Mouse (Mus musculus): ENCODE results near the gene Ftcd. TPM values are rescaled to one million over a fixed set of nuclear protein-coding genes. Genes with fewer than 3 reads are reported as not detected.
A peak's percentile ranks its signal among the peaks of the same experiment; 100 is the strongest.

Gene Ftcd
- polyA plus RNA-seq (2016; fragmentation: Nextera tagmentation; extraction: Ambion mirVana), result 18.3 and 18.6 TPM in 2 replicates

- 65% methylated on average over 3 of the region's 3 CpGs for WGBS (ENCODE audit: insufficient replicate concordance)
- H3K4me2 ChIP-seq, result peak within 1 kb of the TSS; percentile 27
- H3K4me1 ChIP-seq, result no peaks in the 10 kb centered on the region; the same call in 1 of the 2 replicates
- H3K9me3 ChIP-seq (replicated peaks), result no peaks in the 10 kb centered on the region
- ATAC-seq, result peak; percentile 40; the same call in 1 of the 2 replicates
- no peaks in the 10 kb centered on the region for H3K36me3 ChIP-seq
- no peaks in the 10 kb centered on the region for H3K27me3 ChIP-seq (replicated peaks)
- peak within 1 kb of the TSS; percentile 71 for H3K27ac ChIP-seq
- H3K9ac ChIP-seq, result no peak within 1 kb of the TSS
- no peak within 1 kb of the TSS for H3K4me3 ChIP-seq
Observed at GRCm38 (mm10) chr10:76575374-76575773, at the start of gene Ftcd. TSS of gene Ftcd (plus strand) at chr10:76575648.

GRCm38 (mm10) chr10:76530922-76531321, 44.5 kb upstream of the Ftcd start:
- H3K9ac ChIP-seq, result peak overlapping the region; percentile 49
- H3K4me2 ChIP-seq, result peak overlapping the region; percentile 96
- WGBS (ENCODE audit: insufficient replicate concordance), result under 1% methylated on average over 11 of the region's 11 CpGs
- peaks cover 26% of the 10 kb centered on the region for H3K4me1 ChIP-seq
- ATAC-seq, result no peak
- peak overlapping the region; percentile 72 for H3K4me3 ChIP-seq
- H3K36me3 ChIP-seq, result peaks cover 29% of the 10 kb centered on the region
- 0 out of 2 replicates have a peak overlapping the region, but pooled peaks have one; percentile 39 for H3K27ac ChIP-seq
- H3K27me3 ChIP-seq (replicated peaks), result no peaks in the 10 kb centered on the region
- no peaks in the 10 kb centered on the region for H3K9me3 ChIP-seq (replicated peaks)

GRCm38 (mm10) chr10:76531375-76531774, 44.1 kb upstream of the Ftcd start, which contains the start of gene Lss:
TSS of gene Lss (plus strand) at chr10:76531588.
- under 1% methylated on average over 37 of the region's 37 CpGs for WGBS (ENCODE audit: insufficient replicate concordance)
- peaks cover 26% of the 10 kb centered on the region for H3K4me1 ChIP-seq
- ATAC-seq, result peak; percentile 99

GRCm38 (mm10) chr10:76531828-76532227, 43.6 kb upstream of the Ftcd start:
- Histone ChIP-seq H3K4me2 (peak overlapping the region; percentile 96), H3K27me3 (replicated peaks) (no peaks in the 10 kb centered on the region), H3K9ac (peak overlapping the region; percentile 75), H3K4me3 (peak overlapping the region; percentile 72), H3K9me3 (replicated peaks) (no peaks in the 10 kb centered on the region), H3K4me1 (peaks cover 26% of the 10 kb centered on the region), H3K27ac (peak overlapping the region; percentile 70), H3K36me3 (peaks cover 38% of the 10 kb centered on the region)
- 4% methylated on average over 14 of the region's 14 CpGs for WGBS (ENCODE audit: insufficient replicate concordance)
- no peak for ATAC-seq

More at GRCm38 (mm10) chr10:76531375-76531774, 44.1 kb upstream of the Ftcd start, which contains the start of gene Lss:
- Histone ChIP-seq H3K9me3 (replicated peaks) (no peaks in the 10 kb centered on the region), H3K36me3 (peaks cover 34% of the 10 kb centered on the region), H3K27me3 (replicated peaks) (no peaks in the 10 kb centered on the region), H3K27ac (peak within 1 kb of the TSS; percentile 70), H3K4me3 (peak within 1 kb of the TSS; percentile 72), H3K4me2 (peak within 1 kb of the TSS; percentile 96), H3K9ac (peak within 1 kb of the TSS; percentile 75)

GRCm38 (mm10) chr10:76535526-76535925, 39.9 kb upstream of the Ftcd start:
- Histone ChIP-seq H3K4me2 (no peak overlapping the region), H3K9me3 (replicated peaks) (no peaks in the 10 kb centered on the region), H3K27me3 (replicated peaks) (no peaks in the 10 kb centered on the region), H3K27ac (no peak overlapping the region), H3K36me3 (peaks cover 74% of the 10 kb centered on the region), H3K4me3 (no peak overlapping the region), H3K4me1 (peaks cover 24% of the 10 kb centered on the region), H3K9ac (no peak overlapping the region)
- ATAC-seq, result no peak
- WGBS (ENCODE audit: insufficient replicate concordance), result 90% methylated on average over 7 of the region's 7 CpGs

GRCm38 (mm10) chr10:76537619-76538018, 37.8 kb upstream of the Ftcd start:
- Histone ChIP-seq H3K4me3 (no peak overlapping the region), H3K27ac (no peak overlapping the region), H3K36me3 (peaks cover 95% of the 10 kb centered on the region), H3K9me3 (replicated peaks) (no peaks in the 10 kb centered on the region), H3K4me1 (peaks cover 7% of the 10 kb centered on the region), H3K9ac (no peak overlapping the region), H3K4me2 (no peak overlapping the region), H3K27me3 (replicated peaks) (no peaks in the 10 kb centered on the region)
- WGBS (ENCODE audit: insufficient replicate concordance), result 77% methylated on average over 9 of the region's 9 CpGs
- no peak for ATAC-seq

GRCm38 (mm10) chr10:76541336-76542085, 33.9 kb upstream of the Ftcd start:
- Histone ChIP-seq H3K4me3 (no peak overlapping the region), H3K4me1 (no peaks in the 10 kb centered on the region), H3K27ac (no peak overlapping the region), H3K36me3 (peaks cover 99% of the 10 kb centered on the region), H3K4me2 (no peak overlapping the region), H3K9ac (no peak overlapping the region), H3K27me3 (replicated peaks) (no peaks in the 10 kb centered on the region), H3K9me3 (replicated peaks) (no peaks in the 10 kb centered on the region)
- WGBS (ENCODE audit: insufficient replicate concordance), result 67% methylated on average over 11 of the region's 11 CpGs
- no peak for ATAC-seq

GRCm38 (mm10) chr10:76542636-76543375, 32.6 kb upstream of the Ftcd start:
- 35% methylated on average over 10 of the region's 10 CpGs for WGBS (ENCODE audit: insufficient replicate concordance)
- no peak for ATAC-seq
- H3K4me3 ChIP-seq, result no peak overlapping the region

GRCm38 (mm10) chr10:76546566-76546965, 28.9 kb upstream of the Ftcd start:
- no peak overlapping the region for H3K27ac ChIP-seq
- no peak overlapping the region for H3K9ac ChIP-seq
- WGBS (ENCODE audit: insufficient replicate concordance), result 79% methylated on average over 8 of the region's 8 CpGs
- peaks cover 99% of the 10 kb centered on the region for H3K36me3 ChIP-seq
- no peaks in the 10 kb centered on the region for H3K4me1 ChIP-seq
- H3K4me3 ChIP-seq, result no peak overlapping the region
- ATAC-seq, result no peak
- no peak overlapping the region for H3K4me2 ChIP-seq
- no peaks in the 10 kb centered on the region for H3K27me3 ChIP-seq (replicated peaks)
- H3K9me3 ChIP-seq (replicated peaks), result no peaks in the 10 kb centered on the region

More at GRCm38 (mm10) chr10:76542636-76543375, 32.6 kb upstream of the Ftcd start:
- Histone ChIP-seq H3K36me3 (peaks cover 99% of the 10 kb centered on the region), H3K4me2 (no peak overlapping the region), H3K27me3 (replicated peaks) (no peaks in the 10 kb centered on the region), H3K9ac (no peak overlapping the region), H3K27ac (no peak overlapping the region), H3K9me3 (replicated peaks) (no peaks in the 10 kb centered on the region), H3K4me1 (no peaks in the 10 kb centered on the region)

- no peak overlapping the region for H3K4me3 ChIP-seq
- WGBS (ENCODE audit: insufficient replicate concordance), result 87% methylated on average over 8 of the region's 8 CpGs
- peaks cover 99% of the 10 kb centered on the region for H3K36me3 ChIP-seq
- no peaks in the 10 kb centered on the region for H3K9me3 ChIP-seq (replicated peaks)
- H3K4me2 ChIP-seq, result no peak overlapping the region
- H3K27me3 ChIP-seq (replicated peaks), result no peaks in the 10 kb centered on the region
- H3K27ac ChIP-seq, result no peak overlapping the region
- no peak overlapping the region for H3K9ac ChIP-seq
- no peaks in the 10 kb centered on the region for H3K4me1 ChIP-seq
- no peak for ATAC-seq
Observed at GRCm38 (mm10) chr10:76548218-76548617, 27.2 kb upstream of the Ftcd start.

GRCm38 (mm10) chr10:76550458-76550857, 25.0 kb upstream of the Ftcd start:
- Histone ChIP-seq H3K4me3 (no peak overlapping the region), H3K4me1 (no peaks in the 10 kb centered on the region), H3K27ac (no peak overlapping the region), H3K9ac (no peak overlapping the region), H3K27me3 (replicated peaks) (no peaks in the 10 kb centered on the region), H3K9me3 (replicated peaks) (no peaks in the 10 kb centered on the region), H3K36me3 (peaks cover 93% of the 10 kb centered on the region), H3K4me2 (no peak overlapping the region)
- WGBS (ENCODE audit: insufficient replicate concordance), result 84% methylated on average over 5 of the region's 5 CpGs
- ATAC-seq, result no peak

GRCm38 (mm10) chr10:76551556-76551955, 23.9 kb upstream of the Ftcd start:
- Histone ChIP-seq H3K27ac (no peak overlapping the region), H3K9ac (no peak overlapping the region), H3K36me3 (peaks cover 82% of the 10 kb centered on the region), H3K4me2 (no peak overlapping the region), H3K27me3 (replicated peaks) (no peaks in the 10 kb centered on the region), H3K4me1 (no peaks in the 10 kb centered on the region), H3K4me3 (no peak overlapping the region), H3K9me3 (replicated peaks) (no peaks in the 10 kb centered on the region)
- ATAC-seq, result 0 out of 2 replicates have a peak, but pooled peaks have one; percentile 5
- WGBS (ENCODE audit: insufficient replicate concordance), result 75% methylated on average over 3 of the region's 3 CpGs
